Mouse (Mus musculus) midbrain, embryonic 12.5 days (tissue): ENCODE measurements around the gene Kif12. TPM values are rescaled to one million over a fixed set of nuclear protein-coding genes. Genes with fewer than 3 reads are reported as not detected.

ENCODE experiments used
- polyA plus RNA-seq: library from polyadenylated mRNA; unstranded; fragments of >200 nt; fragmentation: Nextera tagmentation; extraction: Ambion mirVana; gene quantifications from 2 replicates; pipeline ENCODE4 v1.2.1, GENCODE M21; 2016

Kif12 gene
- polyA plus RNA-seq, 1 experiment from 2014 or later: not detected

Other genes starting within 250 kb of the Kif12 start
- gene Zfp618, start 206.6 kb downstream of the Kif12 start, polyA plus RNA-seq: 43.5 and 47.1 TPM in 2 replicates
- 0.42 TPM in 1 of 2 replicates, not detected in the other for gene Ambp, start 17.3 kb downstream of the Kif12 start, polyA plus RNA-seq
- 2.9 and 4.0 TPM in 2 replicates for gene Col27a1, start 41.9 kb upstream of the Kif12 start, polyA plus RNA-seq
- gene Orm1, start 172.4 kb upstream of the Kif12 start, polyA plus RNA-seq: not detected in 2 replicates
- gene Orm3, start 184.0 kb upstream of the Kif12 start, polyA plus RNA-seq: not detected in 2 replicates
- not detected in 2 replicates for gene Orm2, start 190.3 kb upstream of the Kif12 start, polyA plus RNA-seq
- 16.3 and 16.8 TPM in 2 replicates for gene Akna, start 231.2 kb upstream of the Kif12 start, polyA plus RNA-seq